Mouse (Mus musculus): ENCODE results near the gene Teddm3. TPM values are rescaled to one million over a fixed set of nuclear protein-coding genes. Genes with fewer than 3 reads are reported as not detected.
"Not testable (repeated sequence)": the region's sequence is repeated elsewhere in the genome, so short reads cannot be mapped to it uniquely, and the experiment has no call there.

The Teddm3 gene
- polyA plus RNA-seq, 1 experiment: not detected

DNA sequence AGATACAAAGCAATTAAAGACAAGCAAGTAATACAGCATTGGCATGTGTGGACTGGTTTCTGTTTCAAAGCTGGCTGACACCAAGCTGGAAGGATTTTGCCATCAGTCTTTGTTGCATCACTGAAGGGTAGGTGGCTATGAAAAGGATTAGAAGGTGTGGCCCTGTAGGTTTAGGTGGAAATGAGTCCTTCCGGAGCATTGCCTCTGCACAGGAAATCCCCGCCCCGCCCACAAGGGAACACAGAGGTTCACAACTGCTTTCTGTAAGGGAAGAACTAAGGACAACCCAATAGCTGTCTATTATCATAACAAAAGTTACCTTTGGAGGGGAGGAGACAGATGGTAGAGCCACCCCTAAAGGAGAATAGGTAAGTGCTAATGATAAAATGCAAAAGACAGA is 9.6 kb upstream of the Teddm3 start:
- not testable (repeated sequence) for H3K4me1 ChIP-seq (ENCODE audit: control insufficient read depth, insufficient read depth, low read length); H3K4me3 ChIP-seq (ENCODE audit: low read depth, low read length); H3K9me3 ChIP-seq (replicated peaks; ENCODE audit: control insufficient read depth, insufficient read depth, low read length, poor library complexity, severe bottlenecking); H3K9ac ChIP-seq (ENCODE audit: low read depth, poor library complexity, severe bottlenecking); H3K36me3 ChIP-seq (ENCODE audit: control insufficient read depth, insufficient read depth, low read length, poor library complexity, severe bottlenecking); H3K27me3 ChIP-seq (ENCODE audit: control insufficient read depth, insufficient read depth, low read length, poor library complexity, severe bottlenecking)
- H3K27ac ChIP-seq (ENCODE audit: insufficient read depth, low read length): peak overlapping the region; percentile 61
- peak; percentile 58; the same call in 1 of the 2 replicates for TF ChIP-seq EP300 (IDR thresholded peaks at IDR 0.05; ENCODE audit: insufficient read depth, low read depth, low read length)

DNA sequence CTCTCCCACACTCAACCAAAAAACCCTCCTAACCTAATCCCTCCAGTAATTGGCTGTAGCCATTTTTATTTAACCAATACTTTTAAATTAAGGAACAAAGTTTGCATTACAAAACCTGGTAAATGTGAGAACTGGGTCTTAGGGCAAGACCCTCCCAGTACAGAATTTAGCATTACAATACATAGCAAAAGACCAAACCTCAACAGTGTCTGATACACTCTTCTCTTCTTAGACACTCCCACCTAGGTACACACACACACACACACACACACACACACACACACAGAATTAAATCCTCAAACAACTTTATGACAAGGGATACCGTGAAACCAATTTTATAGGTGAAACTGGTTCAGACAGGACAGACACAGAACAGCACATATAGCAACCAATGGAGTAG is 5.4 kb upstream of the Teddm3 start:
- not testable (repeated sequence) for H3K4me1 ChIP-seq (ENCODE audit: control insufficient read depth, insufficient read depth, low read length); H3K36me3 ChIP-seq (ENCODE audit: control insufficient read depth, insufficient read depth, low read length, poor library complexity, severe bottlenecking); H3K9ac ChIP-seq (ENCODE audit: low read depth, poor library complexity, severe bottlenecking); H3K4me3 ChIP-seq (ENCODE audit: low read depth, low read length); H3K27ac ChIP-seq (ENCODE audit: insufficient read depth, low read length); H3K9me3 ChIP-seq (replicated peaks; ENCODE audit: control insufficient read depth, insufficient read depth, low read length, poor library complexity, severe bottlenecking); H3K27me3 ChIP-seq (ENCODE audit: control insufficient read depth, insufficient read depth, low read length, poor library complexity, severe bottlenecking)

DNA sequence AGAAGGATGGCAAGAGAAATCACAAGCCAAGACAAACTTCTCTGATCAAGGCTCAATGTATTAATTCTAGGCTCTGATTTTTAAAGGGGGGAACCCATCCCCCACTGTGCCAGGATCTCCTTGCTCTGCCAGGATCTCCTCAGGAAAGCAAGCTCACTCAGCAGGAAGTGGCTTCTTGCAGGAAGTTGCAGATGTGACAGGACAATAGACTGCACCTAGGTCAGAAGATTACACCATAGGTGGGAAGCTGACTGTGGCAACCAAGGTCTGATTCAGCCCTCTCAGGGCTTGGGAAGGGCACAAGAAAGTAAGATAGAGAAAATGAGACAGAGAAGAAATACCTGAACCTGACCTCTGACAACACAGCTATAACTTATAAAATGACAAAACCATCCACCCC is 2.5 kb upstream of the Teddm3 start:
- not testable (repeated sequence) for H3K27ac ChIP-seq (ENCODE audit: insufficient read depth, low read length); H3K4me1 ChIP-seq (ENCODE audit: control insufficient read depth, insufficient read depth, low read length); H3K4me3 ChIP-seq (ENCODE audit: low read depth, low read length); H3K9ac ChIP-seq (ENCODE audit: low read depth, poor library complexity, severe bottlenecking); H3K9me3 ChIP-seq (replicated peaks; ENCODE audit: control insufficient read depth, insufficient read depth, low read length, poor library complexity, severe bottlenecking); H3K36me3 ChIP-seq (ENCODE audit: control insufficient read depth, insufficient read depth, low read length, poor library complexity, severe bottlenecking); H3K27me3 ChIP-seq (ENCODE audit: control insufficient read depth, insufficient read depth, low read length, poor library complexity, severe bottlenecking)
- peak; percentile 33; the same call in 1 of the 2 replicates for TF ChIP-seq EP300 (IDR thresholded peaks at IDR 0.05; ENCODE audit: insufficient read depth, low read depth, low read length)

DNA sequence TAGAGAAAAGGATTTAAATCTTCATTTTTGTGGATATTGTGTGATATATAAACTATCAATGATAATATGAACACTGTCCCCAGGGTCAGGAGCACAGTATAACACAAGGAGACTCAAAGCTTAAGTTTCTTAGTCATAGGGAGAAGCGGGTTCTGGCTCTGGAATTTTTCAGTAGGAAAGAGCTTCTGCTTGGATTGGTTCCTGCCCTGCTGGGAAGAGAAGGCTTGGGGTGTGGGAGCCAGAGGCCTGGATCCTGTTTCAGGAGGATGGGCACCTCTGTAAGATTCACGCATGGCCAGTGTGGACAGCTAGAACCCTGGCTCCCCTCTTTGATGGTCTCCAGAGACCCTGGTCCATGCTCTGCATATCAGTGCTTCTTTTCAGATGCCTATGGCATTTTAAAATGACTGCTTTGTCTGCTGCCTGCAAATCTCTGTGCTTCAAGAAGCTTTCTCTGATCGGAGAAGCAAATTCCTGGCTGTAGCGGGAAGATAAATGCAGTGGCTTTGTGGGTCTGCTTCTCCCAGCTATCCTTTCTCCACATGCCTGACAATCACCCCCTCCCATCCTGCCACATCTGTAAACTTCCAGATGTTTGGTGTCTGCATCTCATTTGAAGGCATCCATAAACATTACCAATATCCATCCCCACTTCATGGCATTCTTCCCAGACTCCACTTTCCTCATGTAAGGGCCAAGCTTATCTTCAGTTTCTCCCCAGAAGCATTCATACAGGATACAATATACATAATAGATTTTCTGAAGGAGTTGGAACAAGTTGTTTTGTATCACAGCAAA is 2.0 kb downstream of the Teddm3 start:
- H3K36me3 ChIP-seq (ENCODE audit: control insufficient read depth, insufficient read depth, low read length, poor library complexity, severe bottlenecking): no peaks in the 10 kb centered on the region
- no peaks in the 10 kb centered on the region for H3K9me3 ChIP-seq (replicated peaks; ENCODE audit: control insufficient read depth, insufficient read depth, low read length, poor library complexity, severe bottlenecking)
- H3K27ac ChIP-seq (ENCODE audit: insufficient read depth, low read length): no peak overlapping the region
- no peak overlapping the region for H3K9ac ChIP-seq (ENCODE audit: low read depth, poor library complexity, severe bottlenecking)
- no peak overlapping the region for H3K4me3 ChIP-seq (ENCODE audit: low read depth, low read length)
- no peaks in the 10 kb centered on the region for H3K27me3 ChIP-seq (ENCODE audit: control insufficient read depth, insufficient read depth, low read length, poor library complexity, severe bottlenecking)
- TF ChIP-seq POLR2A (IDR thresholded peaks at IDR 0.05; ENCODE audit: insufficient read depth, low read length): no peak
- no peak for TF ChIP-seq EP300 (IDR thresholded peaks at IDR 0.05; ENCODE audit: insufficient read depth, low read depth, low read length)
- TF ChIP-seq CTCF (IDR thresholded peaks at IDR 0.05; ENCODE audit: low read depth, low read length): no peak
- H3K4me1 ChIP-seq (ENCODE audit: control insufficient read depth, insufficient read depth, low read length): peaks cover 3% of the 10 kb centered on the region

DNA sequence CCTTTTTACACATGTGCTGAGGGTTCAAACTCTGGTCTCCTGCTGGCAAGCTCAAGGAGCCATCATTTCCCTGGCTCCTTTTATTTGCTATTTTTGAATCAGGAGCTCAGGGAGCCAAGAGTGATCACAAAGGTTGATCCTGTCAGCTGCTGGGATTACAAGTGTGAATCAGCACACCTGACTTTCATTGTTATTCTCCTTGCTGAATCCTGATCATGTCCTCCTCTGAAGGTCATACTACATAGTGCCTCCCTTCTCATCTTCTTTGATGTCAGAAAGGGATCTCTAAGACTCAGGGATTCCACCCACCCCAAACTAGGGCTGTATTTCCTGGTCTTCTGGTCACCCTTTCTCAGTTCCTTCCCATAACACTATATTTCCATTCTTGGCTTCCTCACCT is 3.9 kb downstream of the Teddm3 start:
- H3K27ac ChIP-seq (ENCODE audit: insufficient read depth, low read length): no peak overlapping the region; the same call in 1 of the 2 replicates
- H3K4me1 ChIP-seq (ENCODE audit: control insufficient read depth, insufficient read depth, low read length): peaks cover 3% of the 10 kb centered on the region
- no peak overlapping the region for H3K9ac ChIP-seq (ENCODE audit: low read depth, poor library complexity, severe bottlenecking)
- H3K27me3 ChIP-seq (ENCODE audit: control insufficient read depth, insufficient read depth, low read length, poor library complexity, severe bottlenecking): no peaks in the 10 kb centered on the region
- no peak overlapping the region for H3K4me3 ChIP-seq (ENCODE audit: low read depth, low read length)
- H3K9me3 ChIP-seq (replicated peaks; ENCODE audit: control insufficient read depth, insufficient read depth, low read length, poor library complexity, severe bottlenecking): no peaks in the 10 kb centered on the region
- H3K36me3 ChIP-seq (ENCODE audit: control insufficient read depth, insufficient read depth, low read length, poor library complexity, severe bottlenecking): no peaks in the 10 kb centered on the region
- TF ChIP-seq EP300 (IDR thresholded peaks at IDR 0.05; ENCODE audit: insufficient read depth, low read depth, low read length): no peak
- TF ChIP-seq CTCF (IDR thresholded peaks at IDR 0.05; ENCODE audit: low read depth, low read length): no peak
- no peak for TF ChIP-seq POLR2A (IDR thresholded peaks at IDR 0.05; ENCODE audit: insufficient read depth, low read length)

DNA sequence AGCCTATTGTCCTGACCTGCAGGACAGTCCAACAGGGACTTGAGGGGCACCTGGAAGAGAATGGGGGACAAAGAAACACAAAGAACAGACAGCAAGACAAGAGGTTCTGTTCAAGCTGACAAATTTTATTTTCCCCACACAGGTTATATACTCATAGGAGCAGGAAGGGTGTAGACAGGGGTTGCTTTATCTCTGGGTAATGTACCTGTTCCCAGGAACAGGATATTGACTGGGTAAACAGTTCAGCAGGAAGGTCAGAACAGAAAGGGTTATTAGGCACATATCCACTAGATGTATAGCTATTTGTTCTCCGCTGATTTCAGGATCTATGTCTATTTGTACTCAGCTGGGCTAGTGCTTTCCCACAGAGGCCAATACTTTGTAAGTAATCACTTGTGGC is 5.3 kb downstream of the Teddm3 start:
- not testable (repeated sequence) for H3K9ac ChIP-seq (ENCODE audit: low read depth, poor library complexity, severe bottlenecking); H3K4me3 ChIP-seq (ENCODE audit: low read depth, low read length); H3K9me3 ChIP-seq (replicated peaks; ENCODE audit: control insufficient read depth, insufficient read depth, low read length, poor library complexity, severe bottlenecking); H3K4me1 ChIP-seq (ENCODE audit: control insufficient read depth, insufficient read depth, low read length); H3K27ac ChIP-seq (ENCODE audit: insufficient read depth, low read length); H3K27me3 ChIP-seq (ENCODE audit: control insufficient read depth, insufficient read depth, low read length, poor library complexity, severe bottlenecking); H3K36me3 ChIP-seq (ENCODE audit: control insufficient read depth, insufficient read depth, low read length, poor library complexity, severe bottlenecking)
